Mouse (Mus musculus) MEL (cell line): ENCODE data around the gene Pttg1ip.

ENCODE experiments used
- CTCF ChIP-seq, 3 experiments: IDR thresholded peaks in 2 of 3; conservative IDR thresholded peaks in 1 of 3; 2 replicates each; pipeline ENCODE4 v1.5.1; 2011 to 2012; ENCODE audit warnings: low read length in 3 of 3, low read depth in 2 of 3, mild to moderate bottlenecking in 2 of 3, improper control_type of control experiment in 1 of 3, inconsistent platforms in 1 of 3, mixed read lengths in 1 of 3, moderate library complexity in 1 of 3; ENCODE audit not compliant: control insufficient read depth in 1 of 3, insufficient read depth in 1 of 3, poor library complexity in 1 of 3, severe bottlenecking in 1 of 3
- ELF1 ChIP-seq: IDR thresholded peaks from 2 replicates; pipeline ENCODE4 v1.6.1; 2014; ENCODE audit warnings: low read depth, mild to moderate bottlenecking, inconsistent platforms, low read length, improper control_type of control experiment, moderate library complexity
- EP300 ChIP-seq, 2 experiments: IDR thresholded peaks; 2 replicates each; pipeline ENCODE4 v1.6.1; 2011; ENCODE audit warnings: improper control_type of control experiment in 2 of 2, low read length in 2 of 2, low read depth in 1 of 2, mild to moderate bottlenecking in 1 of 2
- GATA1 ChIP-seq: IDR thresholded peaks from 2 replicates; pipeline ENCODE4 v1.6.1; 2011; ENCODE audit warnings: low read depth, low read length, improper control_type of control experiment
- KAT2A ChIP-seq: conservative IDR thresholded peaks from 2 replicates; pipeline ENCODE4 v1.6.1; 2012; ENCODE audit warnings: low read depth, low read length, improper control_type of control experiment, inconsistent platforms
- MYC ChIP-seq: IDR thresholded peaks from 2 replicates; pipeline ENCODE4 v1.6.1; 2011; ENCODE audit warnings: low read depth, mild to moderate bottlenecking, low read length, improper control_type of control experiment, moderate library complexity
- NRF1 ChIP-seq: IDR thresholded peaks from 2 replicates; pipeline ENCODE4 v1.6.1; 2014; ENCODE audit warnings: low read depth, mild to moderate bottlenecking, inconsistent platforms, low read length, improper control_type of control experiment, moderate library complexity; ENCODE audit not compliant: poor library complexity, insufficient read depth, severe bottlenecking
- POLR2A ChIP-seq, 2 experiments: IDR thresholded peaks; 2 replicates each; pipeline ENCODE4 v1.6.1; 2011 to 2012; ENCODE audit warnings: low read length in 2 of 2, mild to moderate bottlenecking in 2 of 2, control low read depth in 1 of 2, improper control_type of control experiment in 1 of 2, low read depth in 1 of 2, moderate library complexity in 1 of 2; ENCODE audit not compliant: control insufficient read depth in 1 of 2, insufficient read depth in 1 of 2, poor library complexity in 1 of 2
- ZMIZ1 ChIP-seq: IDR thresholded peaks from 2 replicates; pipeline ENCODE4 v1.6.1; 2012; ENCODE audit warnings: low read depth, mild to moderate bottlenecking, inconsistent platforms, low read length, improper control_type of control experiment, moderate library complexity

GRCm38 (mm10) chr10:77566651-77567050 lies 14.9 kb upstream of the Pttg1ip start:
- TF ChIP-seq CTCF (IDR thresholded peaks at IDR 0.05 in 2 of 3, conservative IDR thresholded peaks at IDR 0.05 in 1 of 3; ENCODE audit: control insufficient read depth in 1 of 3, insufficient read depth in 1 of 3, low read depth in 2 of 3, low read length in 3 of 3, poor library complexity in 1 of 3, severe bottlenecking in 1 of 3) (peak; percentile 90 to 98 (median 97)), GATA1 (no peak), EP300 (IDR thresholded peaks at IDR 0.05; ENCODE audit: low read depth in 1 of 2, low read length in 2 of 2) (no peak), ELF1 (no peak), KAT2A (no peak), MYC (no peak), NRF1 (no peak), POLR2A (IDR thresholded peaks at IDR 0.05; ENCODE audit: control insufficient read depth in 1 of 2, insufficient read depth in 1 of 2, low read depth in 1 of 2, low read length in 2 of 2, poor library complexity in 1 of 2) (no peak), ZMIZ1 (no peak)
